Mouse (Mus musculus) intestine, embryonic 15.5 days (tissue): ENCODE data around the gene Rita1. TPM values are rescaled to one million over a fixed set of nuclear protein-coding genes. Genes with fewer than 3 reads are reported as not detected.

ENCODE experiments used
- ATAC-seq: fragments of 200-750 bp; cut with Nextera tagmentation; 2 replicates; pipeline ENCODE4 v1.8.0; 2017; ENCODE audit warnings: moderate TSS enrichment, moderate library complexity
- H3K27ac ChIP-seq: fragments of 300-500 bp; sonication (generic); 2 replicates; pipeline ENCODE4 v1.5.1; 2015; ENCODE audit warnings: mild to moderate bottlenecking, inconsistent platforms
- H3K27me3 ChIP-seq: fragments of 300-500 bp; sonication (generic); replicated peaks from 2 replicates; pipeline ENCODE4 v1.6.1; 2015; ENCODE audit warnings: inconsistent platforms
- H3K36me3 ChIP-seq: fragments of 300-500 bp; sonication (generic); 2 replicates; pipeline ENCODE4 v1.6.1; 2015; ENCODE audit warnings: inconsistent platforms
- H3K4me1 ChIP-seq: fragments of 300-500 bp; sonication (generic); replicated peaks from 2 replicates; pipeline ENCODE4 v1.6.1; 2015; ENCODE audit warnings: inconsistent platforms
- H3K4me2 ChIP-seq: fragments of 300-500 bp; sonication (generic); replicated peaks from 2 replicates; pipeline ENCODE4 v1.6.1; 2015; ENCODE audit warnings: mild to moderate bottlenecking, inconsistent platforms
- H3K4me3 ChIP-seq: fragments of 300-500 bp; sonication (generic); replicated peaks from 2 replicates; pipeline ENCODE4 v1.5.1; 2015; ENCODE audit warnings: inconsistent platforms
- H3K9ac ChIP-seq: fragments of 300-500 bp; sonication (generic); 2 replicates; pipeline ENCODE4 v1.6.1; 2015; ENCODE audit warnings: inconsistent platforms
- H3K9me3 ChIP-seq: fragments of 300-500 bp; sonication (generic); 2 replicates; pipeline ENCODE4 v1.6.1; 2016; ENCODE audit warnings: inconsistent platforms
- WGBS: fragments of 180-500 bp; shearing (Covaris S2); methylation state at CpG from one replicate; pipeline ENCODE4 v1.1.7; 2015; 5-methylcytosine and 5-hydroxymethylcytosine counted together
- polyA plus RNA-seq: library from polyadenylated mRNA; unstranded; fragments of >200 nt; fragmentation: Nextera tagmentation; extraction: Ambion mirVana; gene quantifications from 2 replicates; pipeline ENCODE4 v1.2.1, GENCODE M21; 2015

The Rita1 gene
- polyA plus RNA-seq, 1 experiment from 2014 or later: 11.4 TPM

DNA sequence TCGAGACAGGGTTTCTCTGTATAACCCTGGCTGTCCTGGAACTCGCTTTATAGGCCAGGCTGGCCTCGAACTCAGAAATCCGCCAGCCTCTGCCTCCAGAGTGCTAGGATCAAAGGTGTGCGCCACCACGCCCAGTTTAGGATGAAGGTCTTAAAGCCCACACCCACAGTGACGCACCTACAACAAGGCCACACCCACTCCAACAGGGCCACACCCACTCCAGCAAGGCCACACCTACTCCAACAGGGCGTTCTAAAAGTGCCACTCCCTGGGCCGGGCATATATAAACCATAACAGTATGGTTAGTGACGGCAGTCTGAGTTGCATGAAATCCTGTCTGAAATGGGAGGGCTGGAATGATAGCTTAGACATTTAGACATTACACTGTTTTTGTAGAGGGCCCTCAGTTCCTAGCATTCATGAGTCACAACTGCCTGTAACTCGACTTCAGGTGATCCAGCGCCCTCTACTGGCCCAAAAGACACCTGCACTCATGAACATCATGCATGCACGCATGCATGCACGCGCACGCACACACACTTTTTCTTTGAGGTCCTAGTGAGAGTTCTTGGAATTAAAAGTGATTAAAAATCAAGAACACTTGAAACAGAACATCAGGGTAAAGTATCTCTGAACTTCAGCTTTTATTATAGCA, 21.9 kb downstream of the Rita1 start:
- no peak overlapping the region for H3K4me3 ChIP-seq
- H3K27ac ChIP-seq: no peak overlapping the region
- H3K36me3 ChIP-seq: no peaks in the 10 kb centered on the region
- H3K4me2 ChIP-seq: no peak overlapping the region
- H3K9me3 ChIP-seq: no peaks in the 10 kb centered on the region
- no peaks in the 10 kb centered on the region for H3K27me3 ChIP-seq
- no peak for ATAC-seq
- WGBS: 69% methylated on average over 16 of the region's 16 CpGs
- H3K9ac ChIP-seq: no peak overlapping the region
- peaks cover 25% of the 10 kb centered on the region for H3K4me1 ChIP-seq

DNA sequence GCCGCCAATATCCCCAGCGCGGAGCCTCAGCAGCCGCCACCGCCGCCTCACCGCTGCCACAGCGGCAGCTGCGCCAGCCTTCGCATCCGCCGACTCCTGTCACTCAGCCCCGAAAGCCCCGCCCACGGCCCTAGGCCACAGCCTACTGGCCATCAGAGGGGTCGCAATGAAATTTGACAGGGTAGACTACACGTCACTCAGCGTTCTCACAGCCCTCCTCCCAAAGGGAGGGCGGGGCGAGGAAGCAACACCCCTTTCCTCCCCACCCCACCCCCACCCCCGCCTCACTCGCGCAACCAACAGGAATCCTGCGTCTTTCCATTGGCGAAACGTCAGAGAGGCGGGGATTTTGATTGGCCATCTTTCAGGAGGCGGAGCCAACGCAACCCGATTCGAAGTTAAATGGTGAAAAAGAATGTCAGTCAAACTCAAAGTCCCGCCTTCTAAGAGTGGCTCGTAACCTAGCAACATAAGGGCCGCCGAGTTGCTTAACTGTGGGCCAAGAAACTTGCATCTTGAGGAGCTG, 23.8 kb downstream of the Rita1 start, which contains the start of the genes Tpcn1 and Iqcd:
TSS of gene Tpcn1 (minus strand) at position 105 of the 526 bp plus-strand sequence.
TSS of gene Iqcd (plus strand) at position 448 of the 526 bp plus-strand sequence.
- Histone ChIP-seq H3K4me1 (peaks cover 31% of the 10 kb centered on the region), H3K27me3 (no peaks in the 10 kb centered on the region), H3K4me2 (peak within 1 kb of the TSS; percentile 82), H3K36me3 (peaks cover 2% of the 10 kb centered on the region; the same call in 1 of the 2 replicates), H3K27ac (peak within 1 kb of the TSS; percentile 77), H3K4me3 (peak within 1 kb of the TSS; percentile 90), H3K9ac (peak within 1 kb of the TSS; percentile 83), H3K9me3 (no peaks in the 10 kb centered on the region)
- ATAC-seq: peak; percentile 98
- WGBS: under 1% methylated on average over 35 of the region's 35 CpGs

DNA sequence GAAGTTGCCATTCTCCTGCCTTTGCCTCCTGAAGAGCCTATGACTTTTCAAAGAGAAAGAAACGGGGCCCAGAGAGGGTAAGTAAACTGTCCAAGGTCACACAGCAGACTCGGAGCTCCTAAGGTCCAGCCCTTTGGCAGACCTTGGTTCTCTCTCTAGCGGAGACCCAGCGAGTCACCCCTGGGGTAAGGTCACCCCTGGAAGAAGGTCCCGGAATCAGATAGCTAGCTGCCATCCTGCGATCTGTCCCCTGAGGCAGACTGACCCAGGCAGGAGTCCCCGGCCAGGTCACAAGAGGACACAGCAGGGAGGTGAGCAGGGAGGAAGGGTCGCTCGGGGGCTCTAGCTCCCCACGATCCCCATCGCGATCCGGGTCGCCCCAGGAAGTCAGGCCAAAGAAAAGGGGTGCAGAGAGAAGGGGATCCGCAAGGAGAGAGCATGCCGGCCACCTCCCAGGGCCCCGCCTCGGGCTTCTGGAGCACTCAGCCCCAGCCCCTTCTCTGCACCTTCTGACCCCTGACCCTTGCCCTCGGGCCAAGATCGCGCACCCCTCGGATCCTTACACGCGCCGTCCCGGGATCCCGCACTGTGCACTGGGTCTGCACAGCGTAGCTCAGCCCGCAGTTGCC, 24.3 kb downstream of the Rita1 start:
- Histone ChIP-seq H3K36me3 (peaks cover 7% of the 10 kb centered on the region), H3K27me3 (no peaks in the 10 kb centered on the region), H3K4me1 (peaks cover 31% of the 10 kb centered on the region), H3K27ac (peak overlapping the region; percentile 77), H3K9me3 (no peaks in the 10 kb centered on the region), H3K4me3 (peak overlapping the region; percentile 90), H3K9ac (peak overlapping the region; percentile 83), H3K4me2 (peak overlapping the region; percentile 82)
- ATAC-seq: peak; percentile 10
- under 1% methylated on average over 29 of the region's 29 CpGs for WGBS

DNA sequence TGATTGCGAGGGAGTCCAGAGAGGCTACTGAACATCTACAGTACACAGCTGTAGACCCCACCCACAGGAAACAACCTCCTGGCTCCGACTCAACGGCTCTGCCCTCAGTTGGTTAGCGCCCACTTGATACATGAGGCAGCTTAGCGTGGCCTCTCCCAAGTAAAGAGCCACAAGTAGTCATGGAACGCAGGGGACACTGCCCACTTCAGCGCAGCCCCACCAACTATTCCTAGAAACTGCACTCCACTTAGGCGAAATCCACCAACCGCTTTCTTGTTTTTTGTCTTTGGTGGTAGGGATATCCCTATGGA, 24.8 kb downstream of the Rita1 start:
- Histone ChIP-seq H3K9ac (peak overlapping the region; percentile 83; the same call in 1 of the 2 replicates), H3K4me2 (peak overlapping the region; percentile 82), H3K9me3 (no peaks in the 10 kb centered on the region), H3K4me3 (peak overlapping the region; percentile 90), H3K27ac (peak overlapping the region; percentile 77), H3K27me3 (no peaks in the 10 kb centered on the region), H3K4me1 (peaks cover 31% of the 10 kb centered on the region), H3K36me3 (peaks cover 10% of the 10 kb centered on the region)
- WGBS: 17% methylated on average over 9 of the region's 9 CpGs
- ATAC-seq: no peak

DNA sequence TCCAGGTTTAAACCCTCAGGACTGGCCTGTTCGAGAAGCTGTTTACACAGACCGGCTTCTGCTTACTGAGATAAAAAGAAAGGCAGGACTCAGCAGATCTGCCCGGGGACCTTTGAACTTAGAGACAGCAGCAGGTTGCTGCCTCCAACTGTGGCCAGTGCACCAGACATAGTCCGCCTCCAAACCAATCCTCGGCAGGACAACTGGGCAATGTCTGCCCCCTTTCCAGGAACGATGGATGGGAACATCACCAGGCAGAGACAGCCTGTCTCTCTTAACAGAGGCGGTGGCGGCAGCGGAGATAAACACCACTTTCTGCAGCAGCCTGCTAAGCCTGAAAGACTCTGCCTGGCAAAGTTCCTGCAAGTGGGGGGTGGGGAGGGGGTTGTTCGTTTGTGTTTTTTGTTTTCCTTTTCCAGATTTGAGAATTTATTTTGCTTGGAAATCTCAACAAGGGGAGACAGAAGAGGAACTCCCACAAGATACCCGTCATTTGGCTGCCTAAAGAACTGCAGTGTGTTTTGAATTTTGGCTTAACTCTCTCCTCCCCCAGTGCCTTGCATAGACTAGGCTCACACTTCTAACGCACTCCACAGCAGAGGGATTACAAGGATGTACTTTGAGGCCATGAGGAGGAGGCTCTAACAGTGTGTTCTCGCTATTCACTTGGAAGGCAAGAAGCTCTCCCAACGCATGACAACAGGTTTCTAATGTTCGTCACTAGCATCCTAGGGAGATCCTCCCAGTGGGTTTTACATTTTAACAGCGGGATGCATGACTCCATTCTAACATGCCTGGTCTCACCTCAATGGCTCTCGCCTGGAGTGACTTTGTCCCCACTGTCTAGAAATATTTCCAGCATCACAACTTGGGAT, 25.4 kb downstream of the Rita1 start:
- Histone ChIP-seq H3K27me3 (no peaks in the 10 kb centered on the region), H3K9me3 (no peaks in the 10 kb centered on the region), H3K4me1 (peaks cover 34% of the 10 kb centered on the region), H3K36me3 (peaks cover 10% of the 10 kb centered on the region), H3K27ac (peak overlapping the region; percentile 77), H3K4me3 (peak overlapping the region; percentile 90), H3K4me2 (peak overlapping the region; percentile 82), H3K9ac (peak overlapping the region; percentile 83; the same call in 1 of the 2 replicates)
- WGBS: 9% methylated on average over 17 of the region's 17 CpGs
- 0 out of 2 replicates have a peak, but pooled peaks have one; percentile 7 for ATAC-seq

DNA sequence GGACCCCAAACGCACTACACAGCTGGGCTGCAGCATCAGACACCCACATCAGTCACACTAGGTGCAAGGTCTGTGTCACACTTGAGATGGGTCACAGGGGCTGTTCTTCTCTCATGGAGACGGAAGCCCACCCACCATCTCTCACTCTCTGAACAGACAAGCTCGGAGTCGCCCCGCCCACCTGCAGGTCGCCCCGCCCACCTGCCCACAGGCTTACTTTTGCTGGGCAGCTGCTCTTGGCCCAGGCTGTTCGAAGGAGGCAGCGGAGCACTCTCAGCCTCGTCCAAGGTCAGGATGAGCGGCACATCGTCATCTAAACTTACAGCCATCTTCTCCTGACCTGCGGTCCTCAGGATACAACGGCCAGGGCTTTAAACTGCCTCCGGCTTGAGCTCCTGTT, 27.4 kb downstream of the Rita1 start:
- Histone ChIP-seq H3K9ac (peak overlapping the region; percentile 5; the same call in 1 of the 2 replicates), H3K4me1 (peaks cover 41% of the 10 kb centered on the region), H3K4me3 (no peak overlapping the region), H3K27me3 (no peaks in the 10 kb centered on the region), H3K9me3 (no peaks in the 10 kb centered on the region), H3K27ac (no peak overlapping the region), H3K36me3 (peaks cover 14% of the 10 kb centered on the region), H3K4me2 (no peak overlapping the region)
- ATAC-seq: no peak
- 43% methylated on average over 15 of the region's 15 CpGs for WGBS

DNA sequence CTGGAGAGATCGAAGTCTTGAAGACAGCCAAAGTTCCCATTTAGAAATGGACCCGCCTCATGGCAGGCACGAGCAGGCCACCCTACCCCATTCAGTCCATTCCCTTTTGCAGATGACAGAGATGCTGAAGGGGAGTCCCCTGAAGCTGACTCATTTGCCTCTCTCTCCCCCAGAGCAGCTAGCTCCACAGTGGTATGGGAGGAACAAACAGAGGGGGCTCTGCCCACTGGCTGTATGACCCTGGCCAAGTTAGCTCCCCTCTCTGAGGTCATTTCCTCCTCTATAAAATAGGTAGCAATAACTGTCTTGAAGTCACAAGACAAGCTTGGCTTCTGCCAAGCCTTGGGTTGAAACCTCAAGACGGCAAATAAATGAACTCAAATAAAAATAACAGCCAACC, 28.9 kb downstream of the Rita1 start:
- H3K4me3 ChIP-seq: no peak overlapping the region
- H3K4me1 ChIP-seq: peaks cover 53% of the 10 kb centered on the region
- H3K9ac ChIP-seq: no peak overlapping the region
- no peaks in the 10 kb centered on the region for H3K27me3 ChIP-seq
- no peak overlapping the region for H3K4me2 ChIP-seq
- no peak overlapping the region for H3K27ac ChIP-seq
- no peaks in the 10 kb centered on the region for H3K9me3 ChIP-seq
- H3K36me3 ChIP-seq: peaks cover 14% of the 10 kb centered on the region
- 90% methylated on average over 4 of the region's 4 CpGs for WGBS
- ATAC-seq: no peak

DNA sequence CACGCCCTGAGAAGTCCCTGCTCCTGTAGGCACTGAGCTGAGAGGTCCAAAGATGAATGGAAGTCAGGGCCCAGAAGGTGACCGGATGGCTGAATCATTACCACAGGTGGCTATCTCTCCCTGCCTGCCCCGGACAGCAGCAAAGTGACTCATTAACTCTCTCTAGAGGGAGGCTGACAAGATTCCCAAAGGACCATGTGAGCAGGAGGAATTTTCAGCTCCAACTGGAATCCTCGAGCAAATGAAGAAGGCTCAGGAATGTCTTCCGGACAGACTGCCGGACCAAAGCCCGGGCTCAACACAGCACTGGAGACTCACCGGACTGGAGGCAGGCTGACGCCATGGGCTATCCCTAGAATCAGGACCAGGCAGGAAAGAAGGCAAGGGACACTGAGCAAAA, 30.4 kb downstream of the Rita1 start:
- Histone ChIP-seq H3K9me3 (no peaks in the 10 kb centered on the region), H3K27ac (0 out of 2 replicates have a peak overlapping the region, but pooled peaks have one; percentile 17), H3K4me3 (no peak overlapping the region), H3K36me3 (peaks cover 14% of the 10 kb centered on the region), H3K4me1 (peaks cover 52% of the 10 kb centered on the region), H3K27me3 (no peaks in the 10 kb centered on the region), H3K9ac (no peak overlapping the region), H3K4me2 (no peak overlapping the region)
- 72% methylated on average over 9 of the region's 9 CpGs for WGBS
- no peak for ATAC-seq

DNA sequence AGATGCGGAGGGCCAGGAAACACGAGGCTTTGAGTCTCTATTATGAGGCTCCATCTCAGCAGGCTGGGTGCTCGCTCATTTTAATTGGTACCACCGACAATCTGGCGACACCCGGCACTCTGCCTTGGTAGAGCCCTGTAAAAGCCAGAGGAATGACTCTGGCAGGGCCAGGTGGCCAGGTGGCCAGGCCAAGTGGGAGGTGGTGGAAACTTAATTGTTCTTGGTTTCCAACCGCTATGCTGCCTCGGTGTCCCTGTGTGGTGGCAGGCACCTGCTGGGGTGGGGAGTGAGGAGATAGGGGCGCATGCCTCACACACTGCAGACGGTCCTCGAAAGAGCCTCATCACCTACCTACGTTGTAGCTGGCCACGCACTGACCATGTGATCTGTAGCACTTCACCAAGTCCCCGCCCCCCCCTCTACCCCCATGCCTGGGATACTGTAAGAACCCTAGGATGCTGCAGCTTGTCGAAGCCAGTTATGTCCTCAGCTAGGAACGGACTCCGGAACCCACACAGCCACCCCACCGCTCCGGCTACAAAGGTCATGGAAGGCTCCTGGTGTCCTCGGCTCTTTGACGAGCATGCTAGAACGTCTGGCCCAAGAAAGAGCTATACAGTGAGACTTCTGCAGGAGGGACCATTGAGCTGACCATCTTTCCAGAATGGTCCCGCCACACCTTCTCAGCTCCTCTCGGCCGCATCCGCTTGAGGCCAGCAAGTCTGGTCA, 32.3 kb downstream of the Rita1 start:
- H3K9ac ChIP-seq: 0 out of 2 replicates have a peak overlapping the region, but pooled peaks have one; percentile 2
- WGBS: 88% methylated on average over 26 of the region's 26 CpGs
- peaks cover 46% of the 10 kb centered on the region for H3K4me1 ChIP-seq
- no peaks in the 10 kb centered on the region for H3K9me3 ChIP-seq
- ATAC-seq: no peak
- H3K4me3 ChIP-seq: no peak overlapping the region
- H3K36me3 ChIP-seq: peaks cover 14% of the 10 kb centered on the region
- no peaks in the 10 kb centered on the region for H3K27me3 ChIP-seq
- H3K27ac ChIP-seq: 0 out of 2 replicates have a peak overlapping the region, but pooled peaks have one; percentile 79
- peak overlapping the region; percentile 18; the same call in 1 of the 2 replicates for H3K4me2 ChIP-seq

DNA sequence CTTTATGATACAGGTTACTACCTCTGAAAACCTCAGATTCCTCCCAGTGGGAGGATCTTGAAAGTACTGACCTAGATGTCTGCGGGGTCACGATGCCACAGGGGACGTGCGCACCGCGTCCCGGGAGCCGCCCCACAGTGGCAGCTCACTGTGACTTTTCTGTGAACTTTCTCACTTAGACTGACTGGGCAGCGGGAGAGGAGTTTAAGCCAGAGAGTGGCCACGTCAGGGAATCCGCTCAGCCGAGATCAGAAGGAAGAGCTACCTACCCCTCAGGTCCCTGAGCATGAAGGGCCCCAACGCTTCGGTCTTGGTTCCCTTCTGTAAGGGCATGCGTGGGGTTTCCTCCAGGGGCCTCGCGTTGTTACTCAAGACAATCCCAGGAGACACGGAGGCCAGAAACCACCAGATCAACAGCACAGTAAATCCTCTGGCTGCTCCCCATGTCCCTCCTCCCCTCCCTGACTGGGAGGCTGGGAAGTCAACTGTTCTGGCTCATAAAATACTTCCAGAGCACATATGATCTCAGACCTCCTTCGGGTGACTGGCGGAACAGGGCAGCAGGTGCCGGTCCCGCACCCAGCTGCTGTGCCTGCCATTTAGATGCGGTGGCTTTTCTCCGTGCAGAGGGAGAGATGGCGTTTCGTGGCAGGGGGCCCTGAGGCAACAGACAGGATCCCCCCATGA, 33.0 kb downstream of the Rita1 start:
- 39% methylated on average over 26 of the region's 26 CpGs for WGBS
- no peaks in the 10 kb centered on the region for H3K27me3 ChIP-seq
- H3K4me1 ChIP-seq: peaks cover 41% of the 10 kb centered on the region
- no peak overlapping the region for H3K4me3 ChIP-seq
- H3K4me2 ChIP-seq: peak overlapping the region; percentile 18
- H3K27ac ChIP-seq: peak overlapping the region; percentile 79
- no peaks in the 10 kb centered on the region for H3K9me3 ChIP-seq
- 0 out of 2 replicates have a peak overlapping the region, but pooled peaks have one; percentile 2 for H3K9ac ChIP-seq
- peaks cover 14% of the 10 kb centered on the region for H3K36me3 ChIP-seq
- peak; percentile 43; the same call in 1 of the 2 replicates for ATAC-seq
